Mouse (Mus musculus) neural tube, embryonic 13.5 days (tissue): Measurements from ENCODE around the gene Odf2l. TPM values are rescaled to one million over a fixed set of nuclear protein-coding genes. Genes with fewer than 3 reads are reported as not detected.

ENCODE experiments used
- ATAC-seq: fragments of 200-750 bp; cut with Nextera tagmentation; 2 replicates; pipeline ENCODE4 v1.8.0; 2017; ENCODE audit warnings: low read depth, mild to moderate bottlenecking, moderate TSS enrichment, moderate library complexity
- H3K27ac ChIP-seq: fragments of 300-500 bp; sonication (generic); replicated peaks from 2 replicates; pipeline ENCODE4 v1.5.1; 2015; ENCODE audit warnings: moderate library complexity, mild to moderate bottlenecking, inconsistent platforms
- H3K27me3 ChIP-seq: fragments of 300-500 bp; sonication (generic); 2 replicates; pipeline ENCODE4 v1.6.1; 2015; ENCODE audit warnings: mild to moderate bottlenecking, inconsistent platforms
- H3K36me3 ChIP-seq: fragments of 300-500 bp; sonication (generic); 2 replicates; pipeline ENCODE4 v1.6.1; 2015; ENCODE audit warnings: mild to moderate bottlenecking, inconsistent platforms
- H3K4me1 ChIP-seq: fragments of 300-500 bp; sonication (generic); replicated peaks from 2 replicates; pipeline ENCODE4 v1.6.1; 2015; ENCODE audit warnings: inconsistent platforms
- H3K4me2 ChIP-seq: fragments of 300-500 bp; sonication (generic); 2 replicates; pipeline ENCODE4 v1.6.1; 2015; ENCODE audit warnings: inconsistent platforms, mild to moderate bottlenecking, moderate library complexity
- H3K4me3 ChIP-seq: fragments of 300-500 bp; sonication (generic); 2 replicates; pipeline ENCODE4 v1.5.1; 2015; ENCODE audit warnings: mild to moderate bottlenecking, inconsistent platforms
- H3K9ac ChIP-seq: fragments of 300-500 bp; sonication (generic); 2 replicates; pipeline ENCODE4 v1.6.1; 2015; ENCODE audit warnings: moderate library complexity, mild to moderate bottlenecking, inconsistent platforms
- H3K9me3 ChIP-seq: fragments of 300-500 bp; sonication (generic); 2 replicates; pipeline ENCODE4 v1.6.1; 2016; ENCODE audit warnings: inconsistent platforms
- WGBS: fragments of 180-500 bp; shearing (Covaris S2); methylation state at CpG from one replicate; pipeline ENCODE4 v1.1.7; 2015; 5-methylcytosine and 5-hydroxymethylcytosine counted together
- polyA plus RNA-seq: library from polyadenylated mRNA; unstranded; fragments of >200 nt; fragmentation: Nextera tagmentation; extraction: Ambion mirVana; gene quantifications from 2 replicates; pipeline ENCODE4 v1.2.1, GENCODE M21; 2015

Gene Odf2l
- polyA plus RNA-seq, 1 experiment from 2014 or later, result 11.8 TPM

- H3K4me3 ChIP-seq, result no peak overlapping the region
- H3K4me2 ChIP-seq, result no peak overlapping the region
- 86% methylated on average over 4 of the region's 4 CpGs for WGBS
- H3K9me3 ChIP-seq, result no peaks in the 10 kb centered on the region
- H3K9ac ChIP-seq, result no peak overlapping the region
- ATAC-seq, result no peak
- no peaks in the 10 kb centered on the region for H3K27me3 ChIP-seq
- no peak overlapping the region for H3K27ac ChIP-seq
- H3K36me3 ChIP-seq, result no peaks in the 10 kb centered on the region
- H3K4me1 ChIP-seq, result no peaks in the 10 kb centered on the region
Measured at GRCm38 (mm10) chr3:145171390-145172060, 53.1 kb downstream of the Odf2l start.

GRCm38 (mm10) chr3:145184645-145185044, 66.3 kb downstream of the Odf2l start:
- Histone ChIP-seq H3K4me2 (no peak overlapping the region), H3K9me3 (no peaks in the 10 kb centered on the region), H3K4me3 (no peak overlapping the region), H3K9ac (no peak overlapping the region), H3K27ac (no peak overlapping the region), H3K27me3 (no peaks in the 10 kb centered on the region), H3K36me3 (no peaks in the 10 kb centered on the region), H3K4me1 (no peaks in the 10 kb centered on the region)
- ATAC-seq, result no peak

GRCm38 (mm10) chr3:145191972-145192371, 73.6 kb downstream of the Odf2l start:
- WGBS, result 92% methylated on average over 2 of the region's 2 CpGs
- H3K4me3 ChIP-seq, result no peak overlapping the region
- H3K27me3 ChIP-seq, result no peaks in the 10 kb centered on the region
- H3K9ac ChIP-seq, result no peak overlapping the region
- H3K36me3 ChIP-seq, result no peaks in the 10 kb centered on the region
- no peak overlapping the region for H3K4me2 ChIP-seq
- H3K9me3 ChIP-seq, result no peaks in the 10 kb centered on the region
- ATAC-seq, result no peak
- no peak overlapping the region for H3K27ac ChIP-seq
- H3K4me1 ChIP-seq, result no peaks in the 10 kb centered on the region

DNA sequence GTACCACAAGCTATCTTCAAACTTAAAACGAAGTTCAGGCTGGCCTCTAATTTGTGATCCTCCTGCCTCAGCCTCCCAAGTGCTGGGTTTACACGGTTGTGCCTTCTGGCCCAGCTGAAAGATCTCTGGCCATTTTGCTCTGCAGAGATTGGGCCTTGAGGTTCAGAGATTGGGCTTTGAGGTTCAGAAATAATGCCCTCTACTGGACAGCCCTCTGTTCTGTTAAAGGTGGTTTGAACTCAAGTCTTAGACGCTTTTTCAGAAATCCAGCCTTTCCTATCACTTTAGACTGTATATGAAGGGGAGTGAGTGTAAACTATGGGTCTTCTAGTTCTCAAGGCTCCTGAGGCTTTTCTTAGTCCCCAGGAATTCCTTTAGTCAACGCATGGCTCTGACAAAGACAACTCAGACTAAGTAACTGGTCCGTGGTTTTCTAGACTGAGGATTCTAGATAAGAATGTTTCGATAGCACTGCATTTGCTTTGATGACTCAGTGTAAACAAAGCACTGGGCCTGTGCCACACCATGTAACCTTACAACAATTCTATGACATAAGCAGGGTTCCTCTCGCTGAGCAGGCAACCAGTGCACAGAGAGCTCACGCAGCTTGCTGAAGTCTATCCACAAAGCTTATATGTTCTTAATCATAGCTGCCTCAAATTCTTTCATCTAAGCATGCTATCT, 77.0 kb downstream of the Odf2l start:
- no peak overlapping the region for H3K9ac ChIP-seq
- H3K4me3 ChIP-seq, result no peak overlapping the region
- WGBS, result 88% methylated on average over 8 of the region's 8 CpGs
- H3K27me3 ChIP-seq, result no peaks in the 10 kb centered on the region
- no peak overlapping the region for H3K4me2 ChIP-seq
- no peaks in the 10 kb centered on the region for H3K4me1 ChIP-seq
- H3K9me3 ChIP-seq, result no peaks in the 10 kb centered on the region
- no peak for ATAC-seq
- no peaks in the 10 kb centered on the region for H3K36me3 ChIP-seq
- H3K27ac ChIP-seq, result no peak overlapping the region

DNA sequence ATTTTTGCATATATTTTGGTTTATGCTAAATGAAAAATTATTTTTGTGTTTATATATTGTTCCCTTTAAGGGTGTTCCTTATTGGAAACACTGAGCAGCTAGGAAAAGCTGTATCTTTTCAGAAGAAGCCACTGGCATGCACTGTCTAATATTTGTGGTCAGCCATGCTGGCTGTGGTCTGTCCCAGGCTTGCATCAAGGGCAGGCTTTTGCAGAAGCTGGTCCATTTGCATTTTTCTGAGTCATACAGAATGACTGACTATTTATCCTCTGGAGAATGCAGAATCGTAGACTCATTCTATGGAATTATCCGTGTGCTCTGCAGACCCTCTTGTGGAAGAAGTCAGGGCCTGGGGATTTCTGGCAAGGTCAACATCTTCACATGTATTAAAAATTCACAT, 79.7 kb downstream of the Odf2l start:
- no peak for ATAC-seq
- Histone ChIP-seq H3K9me3 (no peaks in the 10 kb centered on the region), H3K27me3 (no peaks in the 10 kb centered on the region), H3K4me2 (no peak overlapping the region), H3K36me3 (no peaks in the 10 kb centered on the region), H3K4me3 (no peak overlapping the region), H3K27ac (no peak overlapping the region), H3K4me1 (no peaks in the 10 kb centered on the region), H3K9ac (no peak overlapping the region)
- 85% methylated on average over 2 of the region's 2 CpGs for WGBS

Other genes with a start within 250 kb of the Odf2l start
- not detected in 2 replicates for gene Clca4b, start 186.1 kb upstream of the Odf2l start, polyA plus RNA-seq
- not detected in 2 replicates for gene Clca4a, start 143.5 kb upstream of the Odf2l start, polyA plus RNA-seq
- gene Clca1, start 85.8 kb upstream of the Odf2l start, polyA plus RNA-seq, result not detected in 2 replicates
- 0.10 and 0.11 TPM in 2 replicates for gene Clca2, start 19.1 kb upstream of the Odf2l start, polyA plus RNA-seq
- 0.46 and 0.98 TPM in 2 replicates for gene Col24a1, start 173.9 kb downstream of the Odf2l start, polyA plus RNA-seq